Mouse (Mus musculus): Measurements from ENCODE around the gene Ankef1.

- TF ChIP-seq POLR2A (IDR thresholded peaks at IDR 0.05; ENCODE audit: low read depth, low read length), result no peak
- TF ChIP-seq BHLHE40 (IDR thresholded peaks at IDR 0.05; ENCODE audit: low read depth, low read length), result no peak
- no peak for TF ChIP-seq EP300 (IDR thresholded peaks at IDR 0.05; ENCODE audit: low read length)
- no peak for TF ChIP-seq CTCF (conservative IDR thresholded peaks at IDR 0.05 in 1 of 2, IDR thresholded peaks at IDR 0.05 in 1 of 2; ENCODE audit: low read depth in 2 of 2, low read length in 2 of 2)
- TF ChIP-seq KAT2A (IDR thresholded peaks at IDR 0.05; ENCODE audit: insufficient replicate concordance, low read length), result no peak
- no peak for TF ChIP-seq CHD2 (IDR thresholded peaks at IDR 0.05; ENCODE audit: low read length)
- no peak for TF ChIP-seq TCF12 (IDR thresholded peaks at IDR 0.05; ENCODE audit: low read depth, low read length)
These were observed 18.7 kb upstream of the Ankef1 start for GRCm38 (mm10) chr2:136483058-136483457.
